Mouse (Mus musculus): ENCODE data around the gene Gak.

The Gak gene

DNA sequence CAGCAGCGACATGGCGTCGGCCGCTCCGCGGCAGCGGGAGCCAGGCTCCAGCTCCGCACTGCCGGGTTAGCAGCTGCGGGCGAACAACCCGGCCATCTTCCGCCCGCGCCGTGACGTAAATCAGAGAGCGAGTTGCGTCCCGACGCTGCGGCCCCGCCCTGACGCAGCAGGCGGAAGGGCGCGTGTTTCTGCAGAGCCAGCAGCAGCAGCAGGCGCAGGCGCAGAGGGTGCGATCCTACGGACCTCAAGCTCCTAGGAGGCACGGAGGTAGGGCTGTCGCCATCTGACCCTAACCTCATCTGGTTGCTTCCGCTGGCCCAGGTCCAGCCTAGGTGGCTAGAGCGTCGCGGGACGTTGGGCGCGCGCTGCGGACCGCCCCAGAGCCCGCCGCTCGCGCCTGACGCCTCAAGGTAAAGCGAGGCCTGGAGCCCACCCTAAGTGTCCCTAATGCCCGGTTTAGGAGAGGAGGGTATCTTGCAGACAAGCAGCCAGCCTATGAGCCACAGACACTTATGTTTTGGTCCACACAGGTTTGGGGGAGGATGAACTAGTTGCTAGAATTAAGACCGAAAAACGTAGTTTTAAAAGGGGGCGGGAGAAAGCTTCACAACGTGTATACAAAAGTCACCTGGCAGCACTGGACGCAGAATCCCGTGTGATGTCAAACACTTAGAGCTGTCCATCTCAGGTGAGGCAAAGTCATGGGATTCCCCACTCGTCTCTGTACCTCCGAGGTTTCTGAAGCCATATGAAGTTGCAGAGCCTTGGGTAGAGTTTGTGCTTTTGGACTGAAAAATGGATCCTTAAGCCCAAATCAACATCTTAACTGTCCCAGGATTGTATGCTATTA, at the start of gene Gak, which contains the start of gene Tmem175:
TSS of gene Gak (minus strand) at position 122 of the 850 bp plus-strand sequence.
TSS of gene Tmem175 (plus strand) at position 137 of the 850 bp plus-strand sequence.
- peak; percentile 87 to 89 for DNase-seq (ENCODE audit: low read depth in 2 of 2, low spot score in 2 of 2)

DNA sequence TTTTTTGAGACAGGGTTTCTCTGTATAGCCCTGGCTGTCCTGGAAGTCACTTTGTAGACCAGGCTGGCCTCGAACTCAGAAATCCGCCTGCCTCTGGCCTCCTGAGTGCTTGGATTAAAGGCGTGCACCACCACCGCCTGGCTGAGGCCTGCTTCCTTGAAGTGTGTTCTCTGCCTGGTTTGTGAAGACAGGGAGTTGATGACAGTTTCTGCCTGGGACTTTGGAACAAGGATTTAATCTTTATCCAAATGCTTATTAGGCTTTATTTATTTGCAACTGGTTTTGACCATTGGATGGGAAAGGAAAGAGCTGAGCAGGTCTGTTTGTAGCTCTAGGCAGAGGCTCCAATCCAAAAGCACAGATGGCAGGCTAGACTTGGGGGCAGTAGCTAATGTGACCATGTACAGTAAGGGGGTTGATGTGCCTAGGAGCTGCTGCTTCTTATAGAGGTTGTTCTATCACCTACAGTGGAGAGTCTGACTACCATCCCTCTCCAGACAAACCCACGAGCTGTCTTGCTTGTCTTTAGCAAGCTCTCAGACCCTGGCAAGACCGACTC, 48.8 kb upstream of the Gak start:
- no peak for DNase-seq (ENCODE audit: low read depth in 2 of 2, low spot score in 2 of 2)

DNA sequence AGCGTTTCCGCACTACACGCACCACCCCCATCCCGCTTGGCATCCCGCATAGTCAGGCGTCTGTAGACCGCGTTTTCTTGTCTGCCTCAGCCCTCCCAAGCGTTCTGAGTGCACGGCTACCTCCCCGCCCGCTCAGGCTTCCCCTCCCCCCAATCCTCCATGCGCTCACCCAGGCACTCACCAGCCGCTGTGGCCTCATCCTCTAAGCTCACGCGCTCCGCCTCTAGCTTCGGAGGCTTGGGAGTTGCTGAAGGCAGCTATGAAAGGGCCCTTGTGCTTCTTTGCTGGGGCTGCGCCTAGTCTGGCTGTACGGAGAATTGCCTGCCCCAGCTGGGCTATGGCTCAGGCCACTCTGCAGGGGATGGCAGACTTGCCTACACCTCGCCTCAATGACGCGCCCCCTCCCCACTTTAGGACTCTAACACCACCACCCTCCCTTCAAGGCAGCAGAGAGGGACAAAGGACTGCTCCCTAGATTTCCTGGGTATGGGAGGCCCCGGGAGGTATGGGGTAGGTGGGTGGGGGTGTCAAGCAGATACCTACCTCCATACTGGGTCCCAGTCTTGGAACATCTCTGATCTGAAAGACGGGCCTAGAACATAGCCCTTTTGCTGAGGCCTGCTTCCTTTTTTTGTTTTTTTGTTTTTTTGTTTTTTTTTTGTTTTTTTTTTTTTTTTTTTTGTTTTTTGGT, 48.2 kb upstream of the Gak start:
- DNase-seq (ENCODE audit: low read depth in 2 of 2, low spot score in 2 of 2) = no peak

- no peak for DNase-seq (ENCODE audit: low read depth in 2 of 2, low spot score in 2 of 2)
These were observed 47.4 kb upstream of the Gak start for GRCm38 (mm10) chr5:108676772-108677498.

- DNase-seq (ENCODE audit: low read depth in 2 of 2, low spot score in 2 of 2) = no peak
These were observed 45.8 kb upstream of the Gak start, which contains the start of gene Slc26a1 for GRCm38 (mm10) chr5:108675251-108675816. TSS of gene Slc26a1 (minus strand) at chr5:108675569.

DNA sequence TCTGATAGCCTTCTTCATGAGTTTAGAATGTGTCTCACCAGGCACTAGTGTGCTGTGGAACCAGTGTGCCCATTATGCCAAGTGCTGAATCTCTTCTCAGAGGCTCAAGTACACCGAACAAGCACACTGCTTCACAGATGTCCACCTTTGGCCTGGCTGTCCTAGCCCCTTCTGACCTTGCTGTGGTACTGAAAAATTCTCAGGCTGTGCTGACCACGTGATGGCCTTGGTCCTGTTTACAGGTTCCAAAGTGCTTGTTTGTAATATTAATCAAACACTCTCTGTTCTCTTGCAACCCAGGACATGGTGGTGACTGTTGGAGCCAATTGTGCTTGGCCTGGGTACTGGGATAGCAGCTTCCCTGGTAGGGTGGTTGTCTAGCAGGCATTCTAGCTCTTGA, 45.1 kb upstream of the Gak start:
- no peak for DNase-seq (ENCODE audit: low read depth in 2 of 2, low spot score in 2 of 2)

GRCm38 (mm10) chr5:108671757-108672156, 42.2 kb upstream of the Gak start:
- DNase-seq (ENCODE audit: low read depth in 2 of 2, low spot score in 2 of 2) = no peak

GRCm38 (mm10) chr5:108670785-108671184, 41.2 kb upstream of the Gak start:
- DNase-seq (ENCODE audit: low read depth in 2 of 2, low spot score in 2 of 2) = peak in 1 of 2 experiments; percentile 42

- DNase-seq (ENCODE audit: low read depth in 2 of 2, low spot score in 2 of 2) = no peak
These were observed 40.4 kb upstream of the Gak start for GRCm38 (mm10) chr5:108669986-108670385.

DNA sequence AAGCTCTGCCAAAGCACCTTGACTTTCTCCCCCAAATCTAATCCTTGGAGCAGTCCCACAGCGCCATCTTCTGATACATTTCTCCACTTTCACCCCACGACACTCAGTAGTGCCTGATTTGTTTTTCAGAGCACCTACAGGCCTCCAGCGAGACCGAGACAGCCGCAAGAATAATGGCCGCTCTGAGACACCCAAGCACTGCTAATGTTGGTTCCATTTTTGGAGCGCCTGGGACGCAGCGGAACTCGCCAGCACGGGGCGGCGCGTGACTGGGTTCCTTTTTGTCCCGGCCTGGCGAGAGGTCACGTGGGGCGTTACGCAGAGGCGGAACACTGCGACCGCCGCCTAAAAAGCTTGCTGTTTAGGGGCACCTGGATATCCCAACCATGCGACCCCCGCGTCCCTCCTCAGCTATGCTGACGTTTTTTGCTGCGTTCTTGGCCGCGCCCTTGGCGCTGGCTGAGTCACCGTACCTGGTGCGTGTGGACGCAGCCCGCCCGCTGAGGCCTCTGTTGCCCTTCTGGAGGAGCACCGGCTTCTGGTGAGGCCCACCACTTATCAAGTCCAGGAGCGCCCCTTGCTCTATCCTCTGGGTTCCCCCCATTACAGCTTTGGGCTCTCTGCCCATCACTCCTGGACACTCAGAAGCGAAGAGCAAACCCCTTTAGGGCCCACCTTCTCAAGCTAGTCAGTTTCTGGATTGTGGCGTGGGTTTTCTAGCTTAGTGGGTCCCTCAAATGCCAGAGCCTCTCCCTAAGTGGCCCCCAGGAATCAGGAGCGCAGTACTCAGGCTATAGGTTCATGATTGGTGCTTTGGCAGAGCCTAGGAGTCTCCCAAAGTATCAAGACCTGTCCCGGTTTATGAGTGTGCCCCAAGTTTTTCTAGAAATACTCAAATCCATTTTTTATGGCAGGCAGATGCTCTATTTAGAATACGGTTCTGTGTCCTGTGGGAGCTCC, 39.7 kb upstream of the Gak start, which contains the start of gene Dgkq:
TSS of gene Dgkq (minus strand) at position 696 of the 960 bp plus-strand sequence.
- DNase-seq (ENCODE audit: low read depth in 2 of 2, low spot score in 2 of 2) = peak; percentile 74 to 81

DNA sequence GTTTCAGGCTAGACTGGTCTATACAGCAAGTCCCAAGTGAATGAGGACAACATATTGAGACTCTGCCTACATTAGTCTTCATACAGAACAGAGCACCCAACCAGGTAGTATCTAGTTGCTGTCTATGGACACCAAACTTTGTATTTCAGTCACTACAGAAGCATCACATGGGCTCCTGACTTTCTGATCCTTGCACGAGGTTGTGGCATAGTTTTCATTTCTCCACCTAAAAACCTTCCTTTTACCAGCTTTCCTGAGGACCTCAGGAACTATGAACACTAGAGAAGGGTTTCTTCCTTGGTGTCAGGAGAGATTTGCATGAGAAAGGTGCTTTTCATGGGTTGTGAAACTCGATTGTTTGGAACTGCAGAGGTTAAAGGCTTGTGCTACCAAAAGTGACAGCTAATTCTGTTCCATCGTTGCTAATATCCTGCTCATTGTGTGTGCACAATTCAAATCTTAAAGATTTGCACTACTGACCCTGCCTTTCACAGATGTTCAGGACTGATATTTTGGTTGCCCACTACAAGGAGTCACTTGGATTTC, 38.9 kb upstream of the Gak start:
- DNase-seq (ENCODE audit: low read depth in 2 of 2, low spot score in 2 of 2) = no peak

- DNase-seq (ENCODE audit: low read depth in 2 of 2, low spot score in 2 of 2) = no peak
These were observed 37.8 kb upstream of the Gak start for GRCm38 (mm10) chr5:108667370-108667769.

DNA sequence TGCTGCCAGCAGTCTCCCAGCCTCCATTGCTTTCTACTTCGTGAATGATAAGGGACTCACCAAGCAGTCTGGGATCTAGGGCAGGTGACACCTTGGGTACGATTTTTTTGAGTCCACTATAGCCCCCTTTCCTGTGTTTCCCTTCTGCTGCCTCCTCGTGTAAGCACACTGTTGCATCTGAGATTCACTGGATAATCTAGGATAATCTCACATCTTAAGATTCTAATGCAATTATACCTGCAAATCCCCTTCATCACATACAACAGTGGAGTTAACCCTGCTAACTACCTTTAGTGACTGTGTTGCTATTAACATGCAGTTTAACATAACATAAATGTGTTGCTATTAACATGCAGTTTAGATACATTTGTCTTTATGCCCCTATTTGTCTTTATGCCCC, 35.5 kb upstream of the Gak start:
- DNase-seq (ENCODE audit: low read depth in 2 of 2, low spot score in 2 of 2) = no peak

GRCm38 (mm10) chr5:108662772-108663171, 33.2 kb upstream of the Gak start:
- DNase-seq (ENCODE audit: low read depth in 2 of 2, low spot score in 2 of 2) = no peak

DNA sequence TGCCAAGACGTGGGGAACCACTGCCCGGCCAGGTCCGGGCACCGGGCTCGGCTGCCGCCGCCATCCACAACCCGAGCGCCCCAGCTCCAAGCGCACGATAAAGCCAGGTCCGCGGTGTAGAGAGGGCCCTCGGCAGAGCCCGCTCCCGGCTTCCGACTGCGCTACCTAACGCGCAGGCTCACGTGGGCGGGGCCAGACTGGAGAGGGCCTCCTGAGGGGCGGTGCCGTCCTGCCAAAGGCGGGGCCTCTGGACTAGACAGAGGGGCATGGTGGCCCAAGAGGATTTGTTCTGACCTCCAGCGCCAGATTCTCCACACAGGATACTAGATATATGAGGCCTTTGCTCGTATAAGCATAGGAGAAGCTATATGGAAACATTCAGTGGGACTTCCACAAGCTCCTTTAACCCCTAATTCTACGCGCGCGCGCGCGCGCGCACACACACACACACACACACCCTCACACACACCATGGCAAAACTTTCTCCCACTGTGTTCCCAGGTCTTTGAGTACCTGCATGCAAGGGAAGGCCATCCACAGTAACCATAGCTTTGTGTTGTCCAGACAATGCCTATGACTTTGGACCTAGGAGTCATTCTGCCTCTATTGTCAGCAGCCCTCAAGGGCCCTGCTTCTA, 31.2 kb upstream of the Gak start:
- peak; percentile 75 to 78 for DNase-seq (ENCODE audit: low read depth in 2 of 2, low spot score in 2 of 2)

GRCm38 (mm10) chr5:108659698-108660631, 30.4 kb upstream of the Gak start, which contains the start of gene Idua:
TSS of gene Idua (plus strand) at chr5:108660331.
- DNase-seq (ENCODE audit: low read depth in 2 of 2, low spot score in 2 of 2) = peak in 1 of 2 experiments; percentile 15

GRCm38 (mm10) chr5:108658611-108659010, 29.1 kb upstream of the Gak start:
- no peak for DNase-seq (ENCODE audit: low read depth in 2 of 2, low spot score in 2 of 2)

- DNase-seq (ENCODE audit: low read depth in 2 of 2, low spot score in 2 of 2) = no peak
These were observed 27.9 kb upstream of the Gak start for GRCm38 (mm10) chr5:108657406-108657805.
